Mouse (Mus musculus): ENCODE measurements around the gene Tcp11l1. TPM values are rescaled to one million over a fixed set of nuclear protein-coding genes. Genes with fewer than 3 reads are reported as not detected.

Tcp11l1 gene
- total and polyA plus RNA-seq, 3 experiments: 22.1 to 26.7 TPM; not detected in 1

- Histone ChIP-seq H3K4me1 (ENCODE audit: control insufficient read depth in 1 of 2, insufficient read depth in 2 of 2, low read length in 2 of 2) (peaks cover 5% of the 10 kb centered on the region in 2 experiments), H3K9ac (ENCODE audit: control insufficient read depth, low read depth, low read length, poor library complexity, severe bottlenecking) (no peak overlapping the region), H3K27me3 (ENCODE audit: control insufficient read depth in 1 of 2, insufficient read depth in 2 of 2, low read length in 2 of 2) (no peaks in the 10 kb centered on the region), H3K79me2 (ENCODE audit: control insufficient read depth, insufficient read depth, low read length, poor library complexity) (no peaks in the 10 kb centered on the region), H3K36me3 (ENCODE audit: control insufficient read depth in 1 of 2, insufficient read depth in 2 of 2, low read length in 2 of 2) (peaks cover 0 to 8% of the 10 kb centered on the region in 2 experiments; a peak in 2 of 4 replicates), H3K4me3 (ENCODE audit: control insufficient read depth in 1 of 2, insufficient read depth in 1 of 2, low read depth in 2 of 2, low read length in 2 of 2) (no peak overlapping the region), H3K9me3 (replicated peaks; ENCODE audit: insufficient read depth, low read length) (no peaks in the 10 kb centered on the region), H3K27ac (ENCODE audit: control insufficient read depth, low read depth, low read length) (no peak overlapping the region)
- no peak for DNase-seq (ENCODE audit: low read depth, low spot score)
- no peak for TF ChIP-seq MAFK (IDR thresholded peaks at IDR 0.05; ENCODE audit: borderline replicate concordance, low read depth, low read length)
- no peak for TF ChIP-seq MXI1 (IDR thresholded peaks at IDR 0.05; ENCODE audit: low read depth, low read length)
- no peak for TF ChIP-seq ZKSCAN1 (IDR thresholded peaks at IDR 0.05; ENCODE audit: low read depth, low read length)
- TF ChIP-seq ZC3H11A (IDR thresholded peaks at IDR 0.05; ENCODE audit: low read depth, low read length): no peak
- no peak for TF ChIP-seq SIN3A (IDR thresholded peaks at IDR 0.05; ENCODE audit: low read length)
- no peak for TF ChIP-seq CHD1 (IDR thresholded peaks at IDR 0.05; ENCODE audit: low read depth, low read length)
- no peak for TF ChIP-seq NRF1 (IDR thresholded peaks at IDR 0.05; ENCODE audit: insufficient read depth, low read depth, low read length, poor library complexity, severe bottlenecking)
- no peak for TF ChIP-seq USF1 (IDR thresholded peaks at IDR 0.05; ENCODE audit: low read depth, low read length)
- TF ChIP-seq BHLHE40 (IDR thresholded peaks at IDR 0.05; ENCODE audit: borderline replicate concordance, low read depth, low read length): no peak
- no peak for TF ChIP-seq GABPA (IDR thresholded peaks at IDR 0.05; ENCODE audit: low read depth, low read length)
- TF ChIP-seq RCOR1 (IDR thresholded peaks at IDR 0.05; ENCODE audit: low read depth, low read length): no peak
These were observed 7.6 kb downstream of the Tcp11l1 start for GRCm38 (mm10) chr2:104704355-104704754.

DNA sequence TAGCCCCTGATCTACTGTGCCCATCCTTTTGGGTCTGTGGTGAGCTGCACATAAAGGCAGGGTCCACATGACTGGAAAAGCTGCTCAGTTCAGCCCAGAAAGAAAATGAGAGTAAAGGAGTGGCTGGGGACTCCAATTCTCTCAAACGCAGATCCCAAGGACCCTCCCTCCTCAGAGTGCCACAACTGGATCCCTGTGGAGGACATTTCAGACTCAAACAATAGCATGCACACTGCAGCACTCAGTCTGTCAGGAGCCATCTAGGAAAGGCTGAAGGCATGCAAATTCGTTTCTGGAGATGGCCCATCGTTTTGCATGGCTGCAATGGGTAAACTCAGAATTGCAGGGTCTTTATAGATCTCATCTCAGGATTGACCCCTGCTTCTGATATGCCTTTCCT lies 8.8 kb downstream of the Tcp11l1 start:
- H3K36me3 ChIP-seq (ENCODE audit: control insufficient read depth in 1 of 2, insufficient read depth in 2 of 2, low read length in 2 of 2): peaks cover 0 to 8% of the 10 kb centered on the region in 2 experiments; a peak in 2 of 4 replicates
- no peak overlapping the region for H3K27ac ChIP-seq (ENCODE audit: control insufficient read depth, low read depth, low read length)
- no peak for TF ChIP-seq CHD1 (IDR thresholded peaks at IDR 0.05; ENCODE audit: low read depth, low read length)
- TF ChIP-seq MEF2A (IDR thresholded peaks at IDR 0.05; ENCODE audit: extremely low read depth, insufficient replicate concordance, low read depth, low read length, poor library complexity, severe bottlenecking): no peak
- TF ChIP-seq SMC3 (IDR thresholded peaks at IDR 0.05; ENCODE audit: low read depth, low read length): no peak
- TF ChIP-seq GABPA (IDR thresholded peaks at IDR 0.05; ENCODE audit: low read depth, low read length): no peak
- TF ChIP-seq NRF1 (IDR thresholded peaks at IDR 0.05; ENCODE audit: insufficient read depth, low read depth, low read length, poor library complexity, severe bottlenecking): no peak
- TF ChIP-seq MYB (IDR thresholded peaks at IDR 0.05; ENCODE audit: low read depth, low read length): no peak
- no peak for TF ChIP-seq E2F4 (IDR thresholded peaks at IDR 0.05; ENCODE audit: borderline replicate concordance, low read depth, low read length)
- TF ChIP-seq MXI1 (IDR thresholded peaks at IDR 0.05; ENCODE audit: low read depth, low read length): no peak
- TF ChIP-seq POLR2AphosphoS2 (IDR thresholded peaks at IDR 0.05; ENCODE audit: low read length): no peak
- no peak for TF ChIP-seq TCF12 (IDR thresholded peaks at IDR 0.05; ENCODE audit: low read depth, low read length)
- TF ChIP-seq TBP (IDR thresholded peaks at IDR 0.05; ENCODE audit: low read depth, low read length): no peak
- no peak for TF ChIP-seq MAZ (IDR thresholded peaks at IDR 0.05; ENCODE audit: low read depth, low read length)
- no peak for TF ChIP-seq ETS1 (IDR thresholded peaks at IDR 0.05; ENCODE audit: low read depth, low read length)
- no peak for TF ChIP-seq BHLHE40 (IDR thresholded peaks at IDR 0.05; ENCODE audit: borderline replicate concordance, low read depth, low read length)
- TF ChIP-seq UBTF (IDR thresholded peaks at IDR 0.05; ENCODE audit: borderline replicate concordance, insufficient read depth, low read depth, low read length): no peak
- no peak for TF ChIP-seq NELFE (IDR thresholded peaks at IDR 0.05; ENCODE audit: low read depth, low read length)
- no peak for DNase-seq (ENCODE audit: low read depth, low spot score)
- H3K4me1 ChIP-seq (ENCODE audit: control insufficient read depth in 1 of 2, insufficient read depth in 2 of 2, low read length in 2 of 2): peaks cover 5% of the 10 kb centered on the region in 2 experiments
- no peak overlapping the region for H3K4me3 ChIP-seq (ENCODE audit: control insufficient read depth in 1 of 2, insufficient read depth in 1 of 2, low read depth in 2 of 2, low read length in 2 of 2)
- no peaks in the 10 kb centered on the region for H3K27me3 ChIP-seq (ENCODE audit: control insufficient read depth in 1 of 2, insufficient read depth in 2 of 2, low read length in 2 of 2)
- H3K9me3 ChIP-seq (replicated peaks; ENCODE audit: insufficient read depth, low read length): no peaks in the 10 kb centered on the region
- no peak overlapping the region for H3K9ac ChIP-seq (ENCODE audit: control insufficient read depth, low read depth, low read length, poor library complexity, severe bottlenecking)
- no peaks in the 10 kb centered on the region for H3K79me2 ChIP-seq (ENCODE audit: control insufficient read depth, insufficient read depth, low read length, poor library complexity)
